In genomic region chr6:95846536-95846935, GRCm38 (mm10) we compare ENCODE assay signal across 28 mouse cellular contexts.
DNase-seq lines count a peak whose midpoint lies in the region; ATAC-seq and TF ChIP-seq lines count a peak whose summit lies in the region.
"Had no signal": no experiment of that assay in that cellular context is flagged by ENCODE, and none has a peak within 500 bp of the region (broad histone marks: within the 10 kb centered on the region; RNA-seq: fewer than 3 reads in every experiment).

No protein-coding gene starts in this region.

- H3K4me2 ChIP-seq in kidney, embryonic 15.5 days: no peak overlapping the region
- H3K4me2 ChIP-seq: forebrain, embryonic 15.5 days; heart, embryonic 11.5 days; hindbrain, embryonic 12.5 days; liver, embryonic 12.5 days; midbrain, embryonic 11.5 days; neural tube, embryonic 12.5 days had no signal

- TF ChIP-seq CTCF in liver, adult 2 months (IDR thresholded peaks at IDR 0.05; ENCODE audit: low read depth, low read length): no peak
- TF ChIP-seq CTCF in embryonic fibroblast, embryonic 13.5 days (IDR thresholded peaks at IDR 0.05; ENCODE audit: borderline replicate concordance, insufficient read depth, low read length): no peak

- H3K4me3 ChIP-seq in kidney, embryonic 15.5 days (replicated peaks): no peak overlapping the region
- H3K4me3 ChIP-seq in liver, adult 2 months (ENCODE audit: insufficient read depth, low read depth, low read length): no peak overlapping the region
- H3K4me3 ChIP-seq in embryonic fibroblast, embryonic 13.5 days (ENCODE audit: insufficient read depth, low read length): no peak overlapping the region
- H3K4me3 ChIP-seq: forebrain, embryonic 10.5 days; forebrain, embryonic 15.5 days; hindbrain, embryonic 12.5 days; liver, embryonic 12.5 days; myocyte; neural tube, embryonic 12.5 days had no signal

- no peaks in the 10 kb centered on the region for H3K36me3 ChIP-seq in kidney, embryonic 15.5 days
- no peaks in the 10 kb centered on the region for H3K36me3 ChIP-seq in liver, adult 2 months (ENCODE audit: control insufficient read depth, insufficient read depth, low read length)
- H3K36me3 ChIP-seq: forebrain, embryonic 10.5 days; forebrain, embryonic 15.5 days; hindbrain, embryonic 12.5 days; liver, embryonic 12.5 days; neural tube, embryonic 12.5 days had no signal

- H3K27ac ChIP-seq in kidney, embryonic 15.5 days: no peak overlapping the region
- H3K27ac ChIP-seq in liver, adult 2 months (replicated peaks; ENCODE audit: insufficient read depth, low read depth, low read length): no peak overlapping the region
- H3K27ac ChIP-seq in embryonic fibroblast, embryonic 13.5 days (ENCODE audit: insufficient read depth, low read length): peak overlapping the region; percentile 61
- H3K27ac ChIP-seq: forebrain, embryonic 10.5 days; forebrain, embryonic 15.5 days; hindbrain, embryonic 12.5 days; hindbrain, postnatal 0 days; liver, embryonic 12.5 days; neural tube, embryonic 12.5 days had no signal

- H3K79me2 ChIP-seq in liver, adult 2 months (ENCODE audit: control insufficient read depth, insufficient read depth, low read length): no peaks in the 10 kb centered on the region

- 25% methylated on average over 1 of the region's 1 CpGs for WGBS in kidney, embryonic 15.5 days
- WGBS in liver, adult 2 months: 8% methylated on average over 1 of the region's 1 CpGs
- 10% methylated on average over 1 of the region's 1 CpGs for WGBS in large intestine, adult 2 months

- H3K9me3 ChIP-seq in kidney, embryonic 15.5 days (replicated peaks): peaks cover 5% of the 10 kb centered on the region; the same call in 1 of the 2 replicates
- H3K9me3 ChIP-seq: forebrain, embryonic 15.5 days; hindbrain, embryonic 12.5 days; liver, embryonic 12.5 days; neural tube, embryonic 12.5 days had no signal

- TF ChIP-seq POLR2A in liver, adult 2 months (IDR thresholded peaks at IDR 0.05; ENCODE audit: extremely low read depth, insufficient read depth, low read length): no peak
- no peak for TF ChIP-seq POLR2A in embryonic fibroblast, embryonic 13.5 days (IDR thresholded peaks at IDR 0.05; ENCODE audit: low read depth, low read length)

- no peaks in the 10 kb centered on the region for H3K4me1 ChIP-seq in kidney, embryonic 15.5 days
- no peaks in the 10 kb centered on the region; the same call in 1 of the 2 replicates for H3K4me1 ChIP-seq in liver, adult 2 months (ENCODE audit: control insufficient read depth, insufficient read depth, low read length)
- peaks cover 2% of the 10 kb centered on the region; the same call in 1 of the 2 replicates for H3K4me1 ChIP-seq in embryonic fibroblast, embryonic 13.5 days (ENCODE audit: control insufficient read depth, insufficient read depth, low read length)
- H3K4me1 ChIP-seq: forebrain, embryonic 10.5 days; forebrain, embryonic 15.5 days; hindbrain, embryonic 12.5 days; liver, embryonic 12.5 days; neural tube, embryonic 12.5 days had no signal

- DNase-seq in kidney, adult 11 months: no peak
- peak; percentile 17 for DNase-seq in liver, adult 2 months (ENCODE audit: extremely low read depth, low read depth, low spot score)
- DNase-seq in liver: no peak
- DNase-seq in large intestine, adult 2 months (ENCODE audit: low read depth, low spot score): peak; percentile 77
- DNase-seq in right cerebral cortex, adult 18-20 months: no peak
- DNase-seq: adrenal gland, adult 2 months; B cell, adult 2 months; cerebellum, adult 8-10 months; cerebellum, postnatal 25 days; gastrocnemius, postnatal 25 days; heart, adult 11 months; heart, postnatal 36 days; liver, postnatal 0 days; right cerebral cortex, postnatal 4 days; thymus, adult 2 months; thymus, postnatal 36 days had no signal

- 0 out of 2 replicates have a peak, but pooled peaks have one; percentile 49 for ATAC-seq in kidney, embryonic 15.5 days (replicated peaks; ENCODE audit: low FRiP score)
- ATAC-seq: activated CD4-positive, CD25-positive, alpha-beta regulatory T cell, adult 4 months; forebrain, embryonic 15.5 days; hindbrain, postnatal 0 days; liver, embryonic 12.5 days; liver, postnatal 0 days had no signal

- H3K9ac ChIP-seq in kidney, embryonic 15.5 days: no peak overlapping the region
- no peak overlapping the region for H3K9ac ChIP-seq in liver, adult 2 months (ENCODE audit: low read depth, low read length)
- H3K9ac ChIP-seq: forebrain, embryonic 15.5 days; hindbrain, embryonic 12.5 days; liver, embryonic 12.5 days; liver, postnatal 0 days; neural tube, embryonic 12.5 days had no signal

- no peaks in the 10 kb centered on the region for H3K27me3 ChIP-seq in kidney, embryonic 15.5 days
- H3K27me3 ChIP-seq in liver, adult 2 months (ENCODE audit: control insufficient read depth, insufficient read depth, low read length): no peaks in the 10 kb centered on the region
- H3K27me3 ChIP-seq: forebrain, embryonic 15.5 days; hindbrain, embryonic 12.5 days; liver, embryonic 12.5 days; neural tube, embryonic 12.5 days had no signal

Comparison
In these comparisons a context has a peak if more than half of its experiments do, and no peak if none do; other contexts are left out.
1. DNase-seq: peak in liver, adult 2 months (single experiment) and large intestine, adult 2 months (single experiment); none in kidney, adult 11 months (single experiment), liver (single experiment) and right cerebral cortex, adult 18-20 months (single experiment).